Mouse (Mus musculus) erythroid progenitor cell, adult 5-6 weeks (primary cell): ENCODE results near the gene Pde4c. TPM values are rescaled to one million over a fixed set of nuclear protein-coding genes. Genes with fewer than 3 reads are reported as not detected.

Experiments
- total RNA-seq, 2 experiments: library from RNA; stranded (forward) in 1 of 2; stranded (reverse) in 1 of 2; fragments of 150-400 nt in 1 of 2; fragments of 186-747, 209-891 nt in 1 of 2; gene quantifications; 2 replicates each; pipeline versions ENCODE4 v1.2.3 to v1.2.4; 2015 to 2017; ENCODE audit warnings: low replicate concordance in 2 of 2

Pde4c gene
- total RNA-seq, 2 experiments from 2014 or later = 0.84 TPM; not detected in 1

Other genes starting within 250 kb of the Pde4c start
- gene Klhl26, start 246.8 kb upstream of the Pde4c start, total RNA-seq (2015; ENCODE audit: low replicate concordance) = 5.0 and 10.1 TPM in 2 replicates
- gene Klhl26, start 246.8 kb upstream of the Pde4c start, total RNA-seq (2017; ENCODE audit: low replicate concordance) = 4.0 and 5.1 TPM in 2 replicates
- 3.2 TPM in 1 of 2 replicates, not detected in the other for gene Tmem59l, start 236.4 kb upstream of the Pde4c start, total RNA-seq (2015; ENCODE audit: low replicate concordance)
- not detected in 2 replicates for gene Tmem59l, start 236.4 kb upstream of the Pde4c start, total RNA-seq (2017; ENCODE audit: low replicate concordance)
- gene Crlf1, start 230.6 kb upstream of the Pde4c start, total RNA-seq (2015; ENCODE audit: low replicate concordance) = not detected in 2 replicates
- gene Crlf1, start 230.6 kb upstream of the Pde4c start, total RNA-seq (2017; ENCODE audit: low replicate concordance) = 1.4 TPM in 1 of 2 replicates, not detected in the other
- 22.3 TPM in 1 of 2 replicates, not detected in the other for gene Rex1bd, start 217.0 kb upstream of the Pde4c start, total RNA-seq (2015; ENCODE audit: low replicate concordance)
- 17.8 and 19.6 TPM in 2 replicates for gene Rex1bd, start 217.0 kb upstream of the Pde4c start, total RNA-seq (2017; ENCODE audit: low replicate concordance)
- 1,194 and 1,251 TPM in 2 replicates for gene Uba52, start 212.9 kb upstream of the Pde4c start, total RNA-seq (2015; ENCODE audit: low replicate concordance)
- gene Uba52, start 212.9 kb upstream of the Pde4c start, total RNA-seq (2017; ENCODE audit: low replicate concordance) = 418 and 1,480 TPM in 2 replicates
- gene Fkbp8, start 196.0 kb upstream of the Pde4c start, total RNA-seq (2015; ENCODE audit: low replicate concordance) = 28.9 and 45.8 TPM in 2 replicates
- gene Fkbp8, start 196.0 kb upstream of the Pde4c start, total RNA-seq (2017; ENCODE audit: low replicate concordance) = 74.7 and 94.6 TPM in 2 replicates
- 27.8 and 34.4 TPM in 2 replicates for gene Kxd1, start 195.8 kb upstream of the Pde4c start, total RNA-seq (2015; ENCODE audit: low replicate concordance)
- 11.8 and 14.4 TPM in 2 replicates for gene Kxd1, start 195.8 kb upstream of the Pde4c start, total RNA-seq (2017; ENCODE audit: low replicate concordance)
- gene Ell, start 184.3 kb upstream of the Pde4c start, total RNA-seq (2015; ENCODE audit: low replicate concordance) = 10.5 and 22.3 TPM in 2 replicates
- 2.8 and 15.5 TPM in 2 replicates for gene Ell, start 184.3 kb upstream of the Pde4c start, total RNA-seq (2017; ENCODE audit: low replicate concordance)
- 5.8 and 15.9 TPM in 2 replicates for gene Isyna1, start 129.3 kb upstream of the Pde4c start, total RNA-seq (2015; ENCODE audit: low replicate concordance)
- gene Isyna1, start 129.3 kb upstream of the Pde4c start, total RNA-seq (2017; ENCODE audit: low replicate concordance) = 2.5 and 8.0 TPM in 2 replicates
- 9.0 and 13.0 TPM in 2 replicates for gene Ssbp4, start 114.8 kb upstream of the Pde4c start, total RNA-seq (2015; ENCODE audit: low replicate concordance)
- 18.1 and 30.6 TPM in 2 replicates for gene Ssbp4, start 114.8 kb upstream of the Pde4c start, total RNA-seq (2017; ENCODE audit: low replicate concordance)
- 2.5 and 11.7 TPM in 2 replicates for gene Lrrc25, start 107.6 kb upstream of the Pde4c start, total RNA-seq (2015; ENCODE audit: low replicate concordance)
- gene Lrrc25, start 107.6 kb upstream of the Pde4c start, total RNA-seq (2017; ENCODE audit: low replicate concordance) = 2.3 and 3.5 TPM in 2 replicates
- not detected in 2 replicates for gene Gdf15, start 91.3 kb upstream of the Pde4c start, total RNA-seq (2015; ENCODE audit: low replicate concordance)
- not detected in 2 replicates for gene Gdf15, start 91.3 kb upstream of the Pde4c start, total RNA-seq (2017; ENCODE audit: low replicate concordance)
- gene Pgpep1, start 63.3 kb upstream of the Pde4c start, total RNA-seq (2015; ENCODE audit: low replicate concordance) = 0.36 and 6.3 TPM in 2 replicates
- under 0.01 and 3.0 TPM in 2 replicates for gene Pgpep1, start 63.3 kb upstream of the Pde4c start, total RNA-seq (2017; ENCODE audit: low replicate concordance)
- gene Lsm4, start 50.5 kb upstream of the Pde4c start, total RNA-seq (2015; ENCODE audit: low replicate concordance) = 86.5 and 93.1 TPM in 2 replicates
- gene Lsm4, start 50.5 kb upstream of the Pde4c start, total RNA-seq (2017; ENCODE audit: low replicate concordance) = 38.4 and 57.6 TPM in 2 replicates
- 26.7 and 36.0 TPM in 2 replicates for gene Jund, start 24.8 kb upstream of the Pde4c start, total RNA-seq (2015; ENCODE audit: low replicate concordance)
- 21.1 and 32.0 TPM in 2 replicates for gene Jund, start 24.8 kb upstream of the Pde4c start, total RNA-seq (2017; ENCODE audit: low replicate concordance)
- gene Iqcn, start 20.3 kb upstream of the Pde4c start, total RNA-seq (2015; ENCODE audit: low replicate concordance) = not detected in 2 replicates
- gene Iqcn, start 20.3 kb upstream of the Pde4c start, total RNA-seq (2017; ENCODE audit: low replicate concordance) = not detected in 2 replicates
- not detected in 2 replicates for gene Gm3336, start 5.2 kb upstream of the Pde4c start, total RNA-seq (2015; ENCODE audit: low replicate concordance)
- not detected in 2 replicates for gene Gm3336, start 5.2 kb upstream of the Pde4c start, total RNA-seq (2017; ENCODE audit: low replicate concordance)
- 7.1 TPM in 1 of 2 replicates, not detected in the other for gene Rab3a, start 31.0 kb downstream of the Pde4c start, total RNA-seq (2015; ENCODE audit: low replicate concordance)
- gene Rab3a, start 31.0 kb downstream of the Pde4c start, total RNA-seq (2017; ENCODE audit: low replicate concordance) = 2.2 and 4.9 TPM in 2 replicates
- gene Mpv17l2, start 37.2 kb downstream of the Pde4c start, total RNA-seq (2015; ENCODE audit: low replicate concordance) = 16.9 and 31.0 TPM in 2 replicates
- gene Mpv17l2, start 37.2 kb downstream of the Pde4c start, total RNA-seq (2017; ENCODE audit: low replicate concordance) = 5.1 and 30.4 TPM in 2 replicates
- gene Pik3r2, start 53.0 kb downstream of the Pde4c start, total RNA-seq (2015; ENCODE audit: low replicate concordance) = 3.8 and 5.4 TPM in 2 replicates
- gene Pik3r2, start 53.0 kb downstream of the Pde4c start, total RNA-seq (2017; ENCODE audit: low replicate concordance) = 7.3 and 8.0 TPM in 2 replicates
- 13.4 and 14.4 TPM in 2 replicates for gene Mast3, start 81.3 kb downstream of the Pde4c start, total RNA-seq (2015; ENCODE audit: low replicate concordance)
- 2.7 and 3.0 TPM in 2 replicates for gene Mast3, start 81.3 kb downstream of the Pde4c start, total RNA-seq (2017; ENCODE audit: low replicate concordance)
- gene Il12rb1, start 84.7 kb downstream of the Pde4c start, total RNA-seq (2015; ENCODE audit: low replicate concordance) = 0.84 and 1.1 TPM in 2 replicates
- 0.13 and 0.53 TPM in 2 replicates for gene Il12rb1, start 84.7 kb downstream of the Pde4c start, total RNA-seq (2017; ENCODE audit: low replicate concordance)
- gene Arrdc2, start 116.0 kb downstream of the Pde4c start, total RNA-seq (2015; ENCODE audit: low replicate concordance) = 35.0 and 62.9 TPM in 2 replicates
- 27.3 and 54.3 TPM in 2 replicates for gene Arrdc2, start 116.0 kb downstream of the Pde4c start, total RNA-seq (2017; ENCODE audit: low replicate concordance)
- gene Kcnn1, start 139.5 kb downstream of the Pde4c start, total RNA-seq (2015; ENCODE audit: low replicate concordance) = not detected in 2 replicates
- 0.26 TPM in 1 of 2 replicates, not detected in the other for gene Kcnn1, start 139.5 kb downstream of the Pde4c start, total RNA-seq (2017; ENCODE audit: low replicate concordance)
- 18.0 and 20.9 TPM in 2 replicates for gene Ccdc124, start 150.2 kb downstream of the Pde4c start, total RNA-seq (2015; ENCODE audit: low replicate concordance)
- gene Ccdc124, start 150.2 kb downstream of the Pde4c start, total RNA-seq (2017; ENCODE audit: low replicate concordance) = 23.8 and 26.6 TPM in 2 replicates
- not detected in 2 replicates for gene Slc5a5, start 169.0 kb downstream of the Pde4c start, total RNA-seq (2015; ENCODE audit: low replicate concordance)
- gene Slc5a5, start 169.0 kb downstream of the Pde4c start, total RNA-seq (2017; ENCODE audit: low replicate concordance) = 0.13 TPM in 1 of 2 replicates, not detected in the other
- gene Rpl18a, start 173.7 kb downstream of the Pde4c start, total RNA-seq (2015; ENCODE audit: low replicate concordance) = 2,088 and 2,332 TPM in 2 replicates
- 517 and 689 TPM in 2 replicates for gene Rpl18a, start 173.7 kb downstream of the Pde4c start, total RNA-seq (2017; ENCODE audit: low replicate concordance)
- 4.2 and 6.1 TPM in 2 replicates for gene Map1s, start 182.2 kb downstream of the Pde4c start, total RNA-seq (2015; ENCODE audit: low replicate concordance)
- gene Map1s, start 182.2 kb downstream of the Pde4c start, total RNA-seq (2017; ENCODE audit: low replicate concordance) = 1.8 and 3.7 TPM in 2 replicates